Mouse (Mus musculus) embryo, embryonic 11 days (tissue): ENCODE measurements at regions not wholly inside any gene's neighbourhood (a gene's known extent, or its start where the extent isn't known, plus 50 kb on each side); places are given as distances from the start of the nearest gene placed in this dataset.
"Not testable (repeated sequence)": the region's sequence is repeated elsewhere in the genome, so short reads cannot be mapped to it uniquely, and the experiment has no call there.

Experiments used
- DNase-seq: peaks from one replicate; pipeline ENCODE4 v3.0.0-alpha.2; 2015

DNA sequence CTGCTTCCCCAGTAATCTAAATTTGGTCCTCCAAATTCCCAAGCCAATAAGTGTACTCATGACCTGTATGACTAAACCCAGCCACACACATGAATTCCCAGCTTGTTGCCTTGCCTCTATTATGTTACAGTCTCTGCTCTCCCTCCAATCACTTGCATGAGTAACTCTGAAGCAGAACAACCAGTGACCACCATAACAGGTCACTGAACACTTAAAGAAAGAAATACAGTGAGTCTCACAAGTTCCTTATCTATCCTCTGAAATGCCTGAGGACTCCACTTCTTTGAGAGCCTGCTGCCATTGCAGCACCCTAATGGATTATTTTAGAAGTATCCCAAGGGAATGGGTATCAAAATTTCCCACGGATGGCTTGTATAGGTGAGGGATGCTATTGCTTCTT, 909.7 kb downstream of the Sorcs3 start:
- DNase-seq: no peak

DNA sequence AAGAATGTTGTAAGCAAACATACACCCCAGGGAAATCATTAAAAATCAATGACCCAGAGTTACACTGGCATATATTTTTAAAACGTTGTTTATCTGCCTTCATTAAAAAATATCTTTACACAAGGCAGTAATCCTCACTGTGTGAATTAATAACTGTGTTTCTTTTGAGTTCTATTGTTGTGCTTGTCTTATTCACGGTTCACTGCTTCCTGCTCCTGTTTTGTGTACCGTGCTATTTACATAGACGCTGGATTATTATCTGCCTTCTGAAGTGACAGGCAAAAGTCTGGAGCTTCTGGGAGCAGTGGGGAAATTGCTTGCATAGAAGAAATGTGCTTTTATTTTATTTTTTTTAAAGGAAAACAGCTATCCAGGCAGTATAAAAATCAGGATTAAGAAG, 925.8 kb downstream of the Sorcs3 start:
- peak; percentile 2 for DNase-seq

DNA sequence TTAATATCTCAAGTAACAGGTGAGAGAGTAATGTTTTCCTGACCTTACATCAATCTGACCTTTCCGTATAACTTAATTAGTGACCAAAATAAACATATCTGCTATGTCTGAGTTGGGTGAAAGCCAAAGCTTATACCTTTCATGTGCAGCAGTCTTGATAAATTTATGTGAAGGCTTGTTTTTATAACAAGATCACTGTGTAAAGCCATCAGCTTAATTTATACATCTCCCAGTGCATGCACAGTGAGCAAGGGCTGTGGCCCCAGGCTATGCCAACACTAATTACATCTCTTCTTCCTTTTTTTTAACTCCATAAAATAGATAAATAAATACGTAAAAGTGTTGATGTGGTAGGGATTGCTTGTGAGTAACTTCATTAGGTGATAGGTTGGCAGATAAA, 966.3 kb downstream of the Sorcs3 start:
- no peak for DNase-seq

DNA sequence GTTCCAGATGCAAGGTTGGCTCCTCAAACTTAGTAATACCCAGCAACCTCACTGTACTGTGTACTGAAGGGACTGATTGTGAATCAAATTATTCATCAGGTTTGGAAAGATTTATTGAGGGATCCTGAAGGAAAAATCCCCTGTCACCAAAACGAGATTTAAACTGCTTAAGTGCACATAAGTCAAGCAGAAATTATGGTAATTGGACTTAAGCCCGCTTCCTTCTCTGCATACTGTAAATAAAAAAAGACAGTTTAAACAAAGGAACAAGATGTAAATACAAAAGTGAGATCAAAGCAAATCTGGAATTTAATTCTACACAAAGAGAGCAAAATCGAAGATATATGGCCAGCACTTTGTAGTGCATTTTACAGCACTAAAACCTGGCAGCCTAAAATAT, 1002.1 kb downstream of the Sorcs3 start:
- no peak for DNase-seq

DNA sequence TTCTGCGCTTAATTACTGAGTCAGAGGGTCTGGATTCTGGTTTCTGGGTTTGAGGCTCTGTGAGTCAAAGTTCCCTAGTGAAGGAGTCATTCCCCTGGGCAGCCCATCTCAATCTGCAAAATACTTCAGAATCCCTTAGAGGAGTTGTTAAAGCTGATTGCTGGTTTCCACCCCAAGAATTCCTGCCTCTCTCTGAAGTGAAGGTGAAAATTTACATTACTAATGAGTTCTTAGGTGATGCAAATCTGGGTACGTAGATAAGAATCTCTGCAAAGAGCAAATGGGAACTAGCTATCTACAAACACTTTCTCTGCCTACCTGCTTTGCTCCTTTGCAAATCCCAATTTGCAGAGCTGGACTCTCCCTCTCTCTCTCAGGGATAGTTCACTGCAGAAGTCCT, 1036.8 kb downstream of the Sorcs3 start:
- DNase-seq: no peak

DNA sequence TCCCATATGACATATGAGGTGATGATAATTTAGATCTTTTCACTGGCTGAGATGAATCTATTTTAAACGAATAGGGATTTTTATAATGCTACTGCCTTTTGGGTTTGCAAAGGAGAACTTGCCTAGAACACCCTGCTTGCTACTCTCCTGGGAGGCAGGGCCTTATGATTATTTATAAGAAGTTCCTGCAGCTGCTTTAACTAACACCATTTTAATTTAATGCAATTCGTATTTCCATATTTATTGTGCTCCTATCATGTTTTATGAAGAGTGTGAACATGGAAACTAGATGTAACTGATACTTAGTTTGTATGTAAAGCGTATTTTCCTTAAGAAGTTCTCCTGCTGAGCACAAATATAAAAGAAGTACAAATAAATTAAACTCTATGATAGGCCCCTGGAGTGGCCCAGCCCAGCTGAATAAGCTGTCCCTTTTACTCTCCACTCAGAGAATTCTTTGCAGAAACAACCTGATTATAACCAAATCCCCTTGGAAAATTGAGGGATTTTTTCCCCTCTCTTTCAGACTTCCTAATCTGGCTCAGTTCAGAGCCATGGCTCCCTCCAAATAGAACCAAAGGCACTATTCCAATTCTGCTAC, 1039.4 kb downstream of the Sorcs3 start:
- no peak for DNase-seq

DNA sequence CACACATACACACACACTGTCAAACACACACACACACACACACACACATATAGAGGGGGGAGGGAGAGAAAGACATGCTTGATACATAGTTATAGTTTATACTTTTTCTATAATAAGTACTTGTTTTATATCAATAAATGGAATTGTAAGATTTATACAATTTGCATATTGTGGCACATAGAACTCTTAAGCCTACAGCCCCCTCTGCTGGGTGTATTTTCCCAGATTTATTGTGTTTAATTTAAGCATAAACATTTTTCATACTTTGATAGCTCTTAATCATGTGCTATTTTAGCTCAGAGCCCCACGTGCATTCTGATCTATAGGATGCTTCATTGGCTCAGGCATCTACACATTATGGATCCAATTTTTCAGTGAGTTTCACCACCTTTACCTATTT, 1058.8 kb downstream of the Sorcs3 start:
- no peak for DNase-seq

DNA sequence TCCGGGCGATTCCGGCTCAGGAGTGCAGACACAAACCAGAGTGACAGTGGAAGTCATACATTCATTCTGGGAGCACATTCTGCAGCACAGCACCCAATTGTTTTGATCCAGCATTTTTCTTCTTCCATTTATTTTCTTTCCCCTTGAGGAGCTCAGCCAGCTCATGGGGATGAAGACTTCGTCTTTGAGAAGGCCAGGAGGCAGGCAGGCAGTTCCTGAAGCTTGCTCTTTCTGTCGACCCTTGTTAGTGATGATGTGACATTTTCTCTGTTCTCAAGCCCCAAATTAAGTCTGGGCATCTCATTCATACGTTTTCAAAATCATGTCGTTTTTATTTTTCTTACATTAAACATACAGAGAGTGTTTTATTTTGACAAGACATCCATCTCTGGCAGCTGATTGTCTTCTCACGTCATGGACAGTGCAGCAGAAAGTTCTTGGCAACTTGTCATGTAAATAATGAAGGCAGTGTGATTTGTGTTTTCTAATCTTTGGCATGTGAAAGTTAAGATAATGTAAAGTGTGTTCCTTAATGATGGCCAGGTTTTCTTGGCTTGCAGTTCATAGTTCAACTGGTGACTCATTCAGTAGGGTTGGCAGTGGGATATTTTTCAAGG, 1062.1 kb downstream of the Sorcs3 start:
- no peak for DNase-seq

DNA sequence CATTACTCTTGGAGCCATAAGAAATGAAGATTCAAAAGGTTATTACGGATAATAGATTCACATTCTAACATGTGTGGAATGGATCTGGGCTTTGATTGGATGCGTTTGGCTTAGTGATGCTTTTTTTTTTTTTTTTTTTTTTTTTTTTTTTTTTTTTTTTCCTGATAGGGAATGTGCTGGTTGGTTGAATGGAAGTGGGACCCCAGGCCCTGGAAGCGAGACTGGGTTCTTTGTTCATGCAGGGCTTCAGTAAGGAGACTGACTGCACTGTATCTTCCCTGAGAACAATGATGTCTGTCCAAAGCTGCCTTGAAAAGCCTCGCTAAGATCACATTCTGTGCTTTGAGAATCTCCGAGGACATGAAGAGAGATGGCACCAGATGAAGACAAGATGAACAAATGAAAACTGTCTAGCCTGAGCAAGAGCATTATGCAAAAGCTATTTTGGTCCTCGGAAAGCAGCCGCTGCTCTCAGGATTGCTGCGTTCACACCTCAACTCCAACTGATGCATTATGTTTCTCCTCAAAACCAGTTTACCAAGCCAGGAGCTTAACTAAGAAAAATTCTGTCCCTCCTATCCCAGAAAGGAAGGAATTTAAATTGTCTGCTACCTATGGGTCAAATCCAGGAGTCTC, 1076.9 kb downstream of the Sorcs3 start:
- peak; percentile 7 for DNase-seq

DNA sequence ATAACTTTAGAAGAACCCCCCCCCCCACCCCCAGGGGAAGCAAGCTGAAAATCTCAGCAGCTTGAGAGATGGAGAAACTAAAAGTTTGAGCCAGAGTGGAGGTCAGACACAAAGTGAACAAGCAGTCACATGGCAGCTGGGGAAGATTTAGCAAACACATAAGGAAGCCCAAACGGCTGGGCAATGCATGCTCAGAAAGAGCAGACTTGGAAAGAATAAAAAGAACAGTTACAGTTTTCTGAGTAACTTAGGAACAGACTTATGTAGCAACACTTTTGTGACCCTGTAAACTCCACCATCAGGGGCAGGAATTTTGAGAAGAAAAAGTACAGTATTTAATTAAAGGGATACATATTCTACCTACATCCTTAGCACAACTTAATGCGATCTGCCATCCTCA, 1089.2 kb downstream of the Sorcs3 start:
- DNase-seq: no peak

DNA sequence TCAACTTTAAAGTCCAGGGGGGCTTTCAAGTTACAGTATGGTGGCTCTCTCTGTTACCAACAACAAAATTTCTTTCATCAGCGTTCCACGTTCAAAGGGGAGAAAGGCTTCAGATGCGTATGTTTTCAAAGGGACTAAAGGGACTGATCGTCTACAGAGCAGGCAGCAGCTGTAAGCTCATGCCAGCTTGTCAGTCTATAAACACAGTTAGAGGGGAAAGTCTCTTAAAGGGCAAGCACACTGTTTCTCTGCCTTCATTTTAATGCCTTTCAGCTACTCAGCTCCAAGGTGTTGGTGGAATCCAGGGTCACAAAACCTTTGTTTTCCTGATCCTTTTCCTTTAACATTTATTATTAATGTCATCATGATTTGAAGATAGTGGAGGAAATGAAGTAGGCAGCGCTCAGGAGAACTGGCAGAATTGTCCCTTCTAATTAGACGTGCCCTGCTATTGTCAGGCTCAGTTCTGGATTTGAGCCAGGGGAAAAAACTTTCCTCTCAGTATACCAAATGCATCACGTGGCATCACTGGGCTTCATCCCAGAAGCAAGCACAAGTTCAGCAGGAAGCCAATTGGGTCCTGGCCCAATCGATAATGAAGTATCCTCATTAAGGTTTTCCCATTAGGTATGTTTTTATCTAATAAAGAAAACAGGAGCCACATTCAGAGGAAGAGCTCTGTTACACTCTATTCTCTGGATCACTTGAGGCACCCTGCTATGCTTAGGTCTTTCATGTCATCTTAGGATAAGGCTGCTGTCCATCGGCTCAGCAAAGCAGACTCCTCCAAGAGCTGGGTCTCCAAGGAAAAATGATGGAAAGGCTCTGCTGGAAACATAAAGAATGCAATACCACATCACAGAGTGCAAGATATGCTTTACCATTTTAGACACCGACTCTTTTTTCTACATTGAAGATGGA, 1093.8 kb downstream of the Sorcs3 start:
- no peak for DNase-seq

DNA sequence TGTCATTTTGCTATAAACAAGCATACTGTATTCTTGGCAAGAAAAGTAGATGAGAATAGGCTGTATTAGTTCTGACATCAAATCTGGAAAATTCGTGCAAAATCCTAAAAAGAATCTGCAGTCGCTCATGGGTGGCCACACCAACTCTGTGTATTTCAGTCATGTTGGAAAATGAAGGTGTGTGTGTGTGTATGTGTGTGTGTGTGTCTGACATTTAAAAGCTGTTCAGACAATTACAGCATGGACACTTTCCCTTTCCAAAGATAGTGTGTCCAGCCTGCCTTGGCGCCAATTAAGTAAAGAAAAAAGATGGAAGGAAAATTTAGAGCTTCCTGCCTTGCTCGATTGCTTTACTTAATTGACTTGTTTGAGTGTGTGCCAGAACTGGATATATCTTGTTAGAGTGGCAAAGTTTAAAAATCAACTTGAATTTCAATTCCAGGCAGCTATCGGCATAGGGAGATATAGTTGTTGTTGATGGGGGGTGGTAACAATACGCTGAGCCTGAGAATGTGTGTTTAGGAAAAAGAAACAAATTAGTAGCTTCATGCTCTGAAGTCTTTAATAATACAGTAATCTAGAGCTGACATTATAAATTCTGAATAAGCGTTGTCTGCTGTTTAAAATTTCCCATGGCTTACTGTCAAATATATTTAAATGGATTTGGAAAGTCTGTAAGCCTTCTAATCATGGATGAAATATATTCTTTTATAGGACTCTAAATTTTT, 1095.7 kb downstream of the Sorcs3 start:
- DNase-seq: no peak

DNA sequence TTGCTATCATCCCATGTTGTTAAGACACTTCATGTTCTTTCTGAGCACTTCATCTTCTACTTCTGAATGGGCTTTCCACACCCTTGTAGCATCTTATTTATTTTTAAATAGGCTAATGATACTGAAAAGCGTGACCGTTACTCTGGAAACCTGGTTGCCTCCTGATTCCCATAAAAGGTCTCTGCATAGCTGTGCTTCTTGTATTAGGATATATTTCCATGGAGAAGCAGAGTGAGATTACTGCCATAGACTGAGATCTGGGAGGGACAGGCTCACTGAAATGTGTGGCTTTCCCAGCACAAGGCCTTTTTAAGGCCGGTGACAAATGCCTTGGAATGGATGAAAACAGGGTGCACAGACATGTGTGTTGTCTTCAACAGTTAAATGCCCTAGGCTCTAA, 1100.0 kb downstream of the Sorcs3 start:
- DNase-seq: peak; percentile 8

DNA sequence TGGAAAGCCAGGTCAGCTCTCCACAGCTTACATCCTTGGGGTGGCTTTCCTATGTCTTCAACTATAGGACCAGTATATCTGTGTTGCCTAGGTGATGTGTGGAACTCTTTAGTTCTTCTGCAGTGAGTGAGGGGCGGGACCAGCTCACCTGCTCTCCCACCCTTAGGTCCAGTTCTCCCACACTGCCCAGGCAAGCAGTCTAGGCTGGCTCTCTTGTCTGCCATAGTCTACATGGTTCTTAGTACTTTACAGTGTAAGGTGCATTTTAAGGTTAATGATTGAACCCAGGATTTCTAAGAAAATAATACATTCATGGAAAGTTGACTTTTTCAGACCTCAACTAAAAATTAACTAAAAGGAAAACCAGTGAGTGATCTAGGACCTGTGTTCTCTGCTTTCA, 1108.4 kb downstream of the Sorcs3 start:
- DNase-seq: no peak

DNA sequence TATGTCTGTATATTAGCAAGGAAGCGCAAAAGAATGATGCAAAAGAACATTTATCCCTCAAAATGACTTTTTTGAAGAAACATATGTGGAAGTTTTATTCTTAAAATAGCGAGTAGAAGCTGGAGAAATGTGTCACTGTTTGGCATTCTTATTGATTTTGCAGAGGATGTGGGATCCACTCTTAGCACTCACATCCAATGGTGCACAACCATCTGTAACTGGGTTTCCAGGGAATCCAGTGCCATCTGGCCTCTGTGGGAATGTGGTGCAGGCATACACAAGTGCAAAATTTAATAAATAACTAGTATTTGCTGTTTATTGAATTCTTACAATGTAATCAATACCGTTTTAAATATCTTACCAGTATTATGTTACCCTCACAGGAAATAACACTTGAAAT, 1153.8 kb downstream of the Sorcs3 start:
- DNase-seq: no peak

DNA sequence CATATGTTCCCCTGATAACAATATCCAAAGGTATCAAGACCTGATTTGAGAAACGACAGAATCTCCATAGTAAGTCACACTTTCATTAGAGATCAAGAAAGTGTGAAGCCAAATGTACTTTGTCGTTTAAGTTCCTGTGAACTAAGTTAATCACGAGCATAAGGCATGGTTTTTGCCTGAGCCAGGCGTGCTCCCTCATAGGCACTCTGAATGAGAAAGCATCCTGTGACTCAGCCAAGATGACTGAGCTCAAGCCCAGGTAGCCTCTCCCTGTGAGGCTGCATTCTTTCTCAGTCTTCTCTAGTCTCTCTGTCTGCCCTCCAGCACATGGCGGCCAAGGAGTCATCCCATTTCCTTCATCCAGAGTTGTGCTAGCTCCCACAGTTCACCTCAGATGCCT, 1154.9 kb downstream of the Sorcs3 start:
- DNase-seq: no peak

DNA sequence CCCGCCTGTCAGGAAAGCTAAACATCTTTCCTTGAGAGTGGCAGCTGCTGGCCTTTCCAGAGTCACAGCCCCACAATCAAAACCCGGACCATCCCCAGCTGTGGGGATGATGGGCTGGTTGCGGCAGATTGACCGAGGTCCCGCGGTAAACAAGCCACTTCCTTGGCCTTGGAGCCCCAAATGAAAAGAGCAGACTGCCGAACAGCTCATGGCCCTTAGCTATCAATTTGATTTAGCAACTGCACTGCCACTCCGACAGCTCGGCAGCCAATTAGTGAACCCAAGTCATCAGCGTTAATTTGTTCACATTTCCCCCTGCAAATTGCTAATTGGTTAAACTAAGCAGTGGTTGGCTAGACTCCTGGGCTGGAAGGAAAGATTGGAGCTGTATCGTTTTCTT, 1155.3 kb downstream of the Sorcs3 start:
- DNase-seq: not testable (repeated sequence)

DNA sequence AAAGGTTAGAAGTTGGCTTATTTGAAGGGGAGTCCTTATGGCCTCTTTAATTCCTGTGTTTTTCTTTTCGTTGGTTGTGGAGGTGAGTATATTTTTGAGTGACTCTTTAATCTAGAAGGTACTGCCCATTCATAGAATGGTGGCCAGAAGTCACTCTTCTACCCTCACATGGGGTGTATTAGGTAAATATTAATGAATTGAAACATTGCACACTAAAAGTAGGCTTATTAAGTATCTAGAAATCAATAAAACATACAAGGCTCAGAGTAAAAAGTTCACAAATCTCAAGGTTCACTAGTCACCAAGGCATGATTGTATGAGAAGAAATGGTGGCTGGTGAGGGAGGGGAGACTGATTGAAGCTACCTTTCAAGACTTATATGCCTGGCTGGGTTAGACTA, 1167.1 kb downstream of the Sorcs3 start:
- no peak for DNase-seq

DNA sequence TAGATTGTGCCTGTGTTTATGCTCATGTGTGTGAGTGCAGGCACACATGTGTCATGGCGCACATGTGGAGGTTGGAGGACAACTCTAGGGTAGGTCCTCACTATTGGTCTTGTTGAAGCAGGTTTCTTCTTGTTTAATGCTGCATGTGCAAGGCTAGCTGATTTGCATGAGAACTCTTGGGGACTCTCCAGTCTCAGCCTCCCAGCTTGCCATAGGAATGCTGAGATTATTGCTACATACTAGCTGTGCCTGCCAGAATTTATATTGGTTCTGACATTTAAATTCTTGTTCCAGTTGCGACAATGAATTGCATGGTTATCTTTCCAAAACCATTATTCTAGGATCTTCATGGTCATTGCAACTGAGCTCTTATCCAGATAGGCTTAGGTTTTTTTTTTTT, 1168.5 kb downstream of the Sorcs3 start:
- DNase-seq: no peak

DNA sequence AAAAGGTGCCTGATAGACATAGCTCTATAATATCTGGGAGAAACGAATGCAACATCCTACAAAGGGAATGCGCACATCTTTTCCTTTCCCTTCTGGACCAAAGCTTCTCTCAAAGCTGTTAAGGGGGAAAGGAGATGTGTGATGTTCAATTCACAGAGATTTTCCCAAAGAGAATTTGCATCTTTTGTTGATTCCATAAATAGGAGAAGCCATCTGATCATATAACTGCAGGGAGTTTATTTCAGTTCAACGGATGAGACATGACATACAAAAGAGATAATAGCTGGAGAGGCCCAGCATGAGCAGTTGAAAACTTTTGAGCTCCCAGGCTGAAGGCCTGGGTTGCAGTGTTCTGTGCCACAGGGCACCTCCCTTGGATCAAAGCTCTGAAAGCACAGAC, 1169.1 kb downstream of the Sorcs3 start:
- DNase-seq: no peak

DNA sequence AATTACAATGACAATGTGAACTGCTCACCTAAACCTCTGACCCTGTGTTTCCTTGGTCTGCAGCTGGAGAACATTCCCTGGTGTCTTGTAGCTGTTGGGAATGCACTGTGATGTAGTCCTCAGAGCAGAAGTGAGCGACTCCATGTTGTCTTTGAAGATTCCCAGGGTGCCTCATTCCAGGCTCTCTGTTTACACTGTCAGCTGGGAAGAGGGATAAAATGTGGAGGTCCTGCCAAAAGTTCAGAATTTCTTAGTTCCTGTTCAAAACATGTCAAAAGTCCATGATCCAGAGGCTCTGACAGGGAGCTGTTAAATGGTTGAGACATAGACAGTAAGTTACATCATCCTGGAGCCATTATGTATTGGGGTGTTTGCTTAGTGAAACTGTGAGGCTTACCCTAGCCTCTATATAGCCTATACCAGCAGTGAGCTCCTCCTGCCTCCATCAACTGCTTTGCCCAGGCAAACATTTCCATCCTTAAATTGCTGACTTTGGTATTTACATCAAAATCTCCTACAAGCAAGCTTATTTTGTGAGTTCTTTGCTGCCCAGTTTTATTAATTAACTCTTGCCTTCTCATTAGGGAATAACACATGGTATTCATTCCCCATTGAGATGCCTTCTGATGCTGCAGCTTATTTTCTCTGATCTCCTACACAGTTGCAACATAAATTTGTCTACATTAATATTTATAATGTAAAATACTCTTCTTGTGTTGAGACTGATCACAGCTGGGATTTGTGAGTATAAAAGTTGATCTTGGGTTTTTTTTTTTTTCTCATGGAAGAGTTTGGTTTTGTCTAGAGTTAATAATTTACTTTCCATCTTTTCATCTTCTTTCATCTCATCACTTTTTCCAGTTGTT, 1170.2 kb downstream of the Sorcs3 start:
- DNase-seq: no peak

DNA sequence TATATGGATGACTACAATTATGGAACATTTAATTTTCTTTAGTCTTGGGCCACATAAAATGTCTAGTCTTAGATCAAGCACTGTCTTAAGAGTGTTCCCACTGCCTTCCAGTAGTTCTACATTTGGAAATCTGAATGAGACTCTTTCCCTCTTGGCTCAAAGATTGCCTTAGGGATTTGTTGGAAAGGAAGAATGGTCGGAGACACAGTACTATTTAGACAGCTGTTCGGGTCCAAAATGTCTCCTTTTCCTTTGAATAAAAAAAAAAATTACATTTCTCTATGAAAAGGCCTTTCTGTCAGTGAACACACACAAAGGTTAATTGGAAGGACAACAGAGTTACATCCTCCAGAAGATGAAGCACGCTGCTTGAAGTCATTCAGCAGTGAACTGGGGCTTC, 1173.8 kb downstream of the Sorcs3 start:
- no peak for DNase-seq
